Mouse (Mus musculus) central nervous system, embryonic 18 days (tissue): ENCODE results near the gene Cdk10. TPM values are rescaled to one million over a fixed set of nuclear protein-coding genes. Genes with fewer than 3 reads are reported as not detected.

ENCODE experiments used
- polyA plus RNA-seq: library from polyadenylated mRNA; depleted of rRNA; stranded (reverse); fragments of >200 nt; gene quantifications from 2 replicates; pipeline ENCODE4 v1.2.3, GENCODE M21; 2012; rRNA removed

Gene Cdk10
- 128 TPM in 2 replicates for polyA plus RNA-seq

GRCm38 (mm10) chr8:123224278-123225266 lies at the start of gene Cdk10:
Gene Cdk10 (plus strand): TSS chr8:123224842.

GRCm38 (mm10) chr8:123185566-123186409 lies 38.9 kb upstream of the Cdk10 start, which contains the start of gene Dpep1:
Gene Dpep1 (plus strand): TSS chr8:123186242.

DNA sequence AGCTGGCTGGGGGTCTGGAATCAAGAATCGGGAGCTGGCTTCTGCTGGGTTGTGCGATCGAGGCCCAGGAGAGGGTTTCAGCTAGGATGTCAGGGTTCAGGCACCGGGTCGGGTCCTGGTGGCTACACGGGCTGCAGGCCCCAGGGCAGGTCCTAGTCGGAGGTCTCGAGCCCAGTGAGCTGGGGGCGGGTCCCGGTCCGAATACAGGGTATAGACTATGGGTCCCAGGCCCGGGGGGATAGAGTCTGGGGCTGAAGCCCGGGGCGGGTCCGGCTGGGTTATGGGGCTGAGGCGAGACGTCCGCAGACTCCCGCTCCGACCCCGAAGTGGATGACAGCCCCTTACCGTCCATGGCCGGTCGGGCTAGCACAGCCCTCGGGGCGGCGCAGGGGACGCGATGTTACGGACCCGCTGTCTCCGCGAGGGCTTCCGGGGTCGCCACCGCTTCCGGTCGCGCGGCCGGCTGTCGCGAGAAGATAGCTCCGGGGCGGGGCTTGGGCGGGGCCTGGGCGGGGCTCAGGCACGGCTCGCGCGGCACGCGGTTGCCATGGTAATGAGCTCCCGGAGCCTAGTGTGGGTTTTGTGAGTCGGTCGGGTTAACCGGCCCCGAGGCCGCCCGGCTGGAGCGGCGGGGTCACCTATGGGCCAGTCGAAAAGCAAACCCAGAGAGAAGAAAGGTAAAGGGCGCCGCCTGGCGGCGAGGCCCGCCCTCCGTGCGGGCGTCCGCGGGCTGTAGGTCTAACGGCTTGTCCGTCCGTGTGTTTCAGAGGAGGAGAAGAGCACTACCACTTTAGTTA lies 12.1 kb upstream of the Cdk10 start, which contains the start of the genes Chmp1a and Spata33:
TSS of gene Chmp1a (minus strand) at position 443 of the 797 bp plus-strand sequence.
TSS of gene Spata33 (plus strand) at position 512 of the 797 bp plus-strand sequence.

DNA sequence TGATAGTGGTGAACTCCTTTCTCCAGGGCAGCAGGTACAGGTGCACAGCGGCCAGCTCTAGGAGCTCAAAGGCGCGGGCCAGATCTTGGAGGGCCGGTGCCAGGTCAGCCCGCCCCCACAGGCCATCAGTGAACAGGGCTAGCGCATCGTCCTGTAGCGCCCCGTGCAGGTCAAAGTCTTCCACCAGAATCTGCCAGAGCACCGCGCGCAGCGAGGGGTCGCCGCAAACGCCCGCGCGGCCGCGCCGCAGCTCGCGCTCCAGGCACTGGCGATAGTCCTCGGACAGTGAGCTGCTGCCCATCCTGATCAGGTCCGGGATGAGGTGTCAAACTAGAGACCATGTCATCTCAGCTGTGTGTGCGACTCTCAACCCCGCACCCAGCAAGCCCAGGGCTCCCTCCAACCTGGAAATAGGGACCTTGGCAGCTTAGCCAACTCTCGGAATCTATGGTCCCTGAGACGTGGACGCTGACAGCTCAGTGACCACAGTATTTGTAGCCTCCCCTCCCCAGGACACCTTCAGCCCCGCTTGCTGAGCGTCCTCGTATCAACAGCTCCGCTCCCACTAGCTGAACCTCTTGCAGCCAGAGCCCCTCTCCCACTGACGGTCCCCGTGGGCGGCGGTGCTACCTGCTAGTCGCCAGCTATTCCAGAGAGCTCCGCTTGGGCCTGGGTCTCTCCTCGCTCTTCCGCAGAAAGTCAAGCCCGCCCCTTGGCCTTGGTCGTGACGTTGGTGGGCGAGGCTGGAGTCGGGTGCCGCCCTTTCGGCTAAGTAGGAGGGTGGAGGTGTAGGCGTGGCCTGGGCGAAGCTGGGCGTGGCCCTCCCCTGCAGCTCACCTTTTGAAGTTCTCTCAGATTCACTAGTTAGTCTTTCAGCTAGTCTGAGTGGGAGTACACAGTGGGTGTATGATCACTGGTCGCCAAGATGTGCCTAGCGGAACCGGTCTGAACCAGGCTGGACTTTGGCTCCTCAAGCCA lies 11.2 kb downstream of the Cdk10 start, which contains the start of gene Spata2l:
TSS of gene Spata2l (minus strand) at position 714 of the 978 bp plus-strand sequence.

DNA sequence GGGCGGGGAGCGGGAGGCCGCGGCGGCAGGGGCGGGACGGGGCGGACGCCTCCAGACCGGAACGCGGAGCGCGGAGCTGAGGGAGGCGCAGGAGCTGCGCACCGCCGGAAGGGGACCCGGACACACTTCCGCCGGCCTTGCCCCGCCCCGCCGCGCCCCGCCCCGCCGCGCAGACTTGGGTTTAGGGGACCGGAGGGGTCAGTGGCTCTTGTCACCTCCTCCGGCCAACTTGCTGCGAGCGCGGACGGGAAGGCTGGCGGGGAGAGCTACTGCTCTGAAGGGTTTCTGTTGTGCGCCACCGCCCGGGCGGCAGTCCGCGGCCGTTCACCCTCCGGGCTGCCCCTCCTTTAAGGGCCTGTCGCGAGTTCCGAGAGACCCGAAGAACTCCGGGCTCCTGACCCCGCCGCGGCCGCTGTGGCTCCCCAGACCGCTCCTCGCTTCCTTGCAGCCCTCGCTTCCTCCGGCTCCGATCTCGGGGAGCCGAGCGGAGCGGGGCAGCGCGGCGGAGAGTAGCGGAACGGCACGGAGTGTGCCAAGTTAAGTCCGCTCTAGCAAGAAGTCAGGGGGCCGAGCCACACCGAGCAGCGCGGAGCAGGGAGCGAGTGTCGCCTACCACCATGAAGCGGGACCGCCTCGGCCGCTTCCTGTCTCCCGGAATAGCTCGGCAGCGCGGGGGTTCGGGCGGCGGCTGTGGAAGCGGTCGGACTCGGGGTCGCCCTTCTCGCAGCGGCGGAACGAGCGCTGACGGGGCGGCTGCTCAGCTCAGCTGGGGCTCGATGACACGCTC lies 29.6 kb downstream of the Cdk10 start, which contains the start of the genes Zfp276 and Vps9d1:
TSS of gene Zfp276 (plus strand) at position 97 of the 787 bp plus-strand sequence.
TSS of gene Vps9d1 (minus strand) at position 250 of the 787 bp plus-strand sequence.

Other genes with a start within 250 kb of the Cdk10 start
- 58.0 and 61.5 TPM in 2 replicates for gene Ankrd11, start 182.6 kb upstream of the Cdk10 start, polyA plus RNA-seq
- 97.8 and 99.0 TPM in 2 replicates for gene Spg7, start 161.9 kb upstream of the Cdk10 start, polyA plus RNA-seq
- gene Rpl13, start 122.5 kb upstream of the Cdk10 start, polyA plus RNA-seq = 1,827 and 1,858 TPM in 2 replicates
- 49.1 and 60.3 TPM in 2 replicates for gene Cpne7, start 107.5 kb upstream of the Cdk10 start, polyA plus RNA-seq
- 1.1 and 3.5 TPM in 2 replicates for gene Sult5a1, start 66.5 kb upstream of the Cdk10 start, polyA plus RNA-seq
- gene Dpep1, start 38.6 kb upstream of the Cdk10 start, polyA plus RNA-seq = 0.08 and 0.66 TPM in 2 replicates
- gene Chmp1a, start 12.1 kb upstream of the Cdk10 start, polyA plus RNA-seq = 157 and 160 TPM in 2 replicates
- 8.2 and 8.8 TPM in 2 replicates for gene Spata33, start 12.0 kb upstream of the Cdk10 start, polyA plus RNA-seq
- 8.7 and 8.9 TPM in 2 replicates for gene Spata2l, start 11.4 kb downstream of the Cdk10 start, polyA plus RNA-seq
- gene Zfp276, start 29.4 kb downstream of the Cdk10 start, polyA plus RNA-seq = 31.7 and 34.6 TPM in 2 replicates
- gene Vps9d1, start 29.5 kb downstream of the Cdk10 start, polyA plus RNA-seq = 119 and 125 TPM in 2 replicates
- 10.7 and 10.9 TPM in 2 replicates for gene Fanca, start 93.7 kb downstream of the Cdk10 start, polyA plus RNA-seq
- gene Spire2, start 107.9 kb downstream of the Cdk10 start, polyA plus RNA-seq = 40.7 and 41.0 TPM in 2 replicates
- 365 and 387 TPM in 2 replicates for gene Tcf25, start 148.9 kb downstream of the Cdk10 start, polyA plus RNA-seq
- gene Mc1r, start 182.3 kb downstream of the Cdk10 start, polyA plus RNA-seq = 0.03 and 0.08 TPM in 2 replicates
- gene Tubb3, start 186.6 kb downstream of the Cdk10 start, polyA plus RNA-seq = 3,129 and 3,402 TPM in 2 replicates
- gene Def8, start 198.7 kb downstream of the Cdk10 start, polyA plus RNA-seq = 50.0 and 50.3 TPM in 2 replicates